Mouse (Mus musculus) heart, embryonic 13.5 days (tissue): Measurements from ENCODE around the gene Sell. TPM values are rescaled to one million over a fixed set of nuclear protein-coding genes. Genes with fewer than 3 reads are reported as not detected.

ENCODE experiments used
- polyA plus RNA-seq: library from polyadenylated mRNA; unstranded; fragments of >200 nt; fragmentation: Nextera tagmentation; extraction: Ambion mirVana; gene quantifications from 2 replicates; pipeline ENCODE4 v1.2.1, GENCODE M21; 2015

Gene Sell
- polyA plus RNA-seq, 1 experiment from 2014 or later = 0.72 TPM

Other genes with a start within 250 kb of the Sell start
- gene Scyl3, start 132.9 kb upstream of the Sell start, polyA plus RNA-seq = 10.0 and 11.0 TPM in 2 replicates
- 14.5 and 15.5 TPM in 2 replicates for gene BC055324, start 67.2 kb upstream of the Sell start, polyA plus RNA-seq
- gene Mettl18, start 67.1 kb upstream of the Sell start, polyA plus RNA-seq = 5.0 and 7.0 TPM in 2 replicates
- 0.57 and 0.84 TPM in 2 replicates for gene Sele, start 13.7 kb upstream of the Sell start, polyA plus RNA-seq
- gene Selp, start 53.3 kb downstream of the Sell start, polyA plus RNA-seq = 0.08 and 0.23 TPM in 2 replicates
- gene F5, start 89.9 kb downstream of the Sell start, polyA plus RNA-seq = 0.24 and 0.38 TPM in 2 replicates
- 6.6 and 8.7 TPM in 2 replicates for gene Slc19a2, start 187.1 kb downstream of the Sell start, polyA plus RNA-seq
- gene Ccdc181, start 213.6 kb downstream of the Sell start, polyA plus RNA-seq = 8.7 and 9.5 TPM in 2 replicates
- 21.4 and 22.7 TPM in 2 replicates for gene Nme7, start 242.1 kb downstream of the Sell start, polyA plus RNA-seq
- gene Blzf1, start 245.5 kb downstream of the Sell start, polyA plus RNA-seq = 22.4 and 27.0 TPM in 2 replicates